In the genomic region with DNA sequence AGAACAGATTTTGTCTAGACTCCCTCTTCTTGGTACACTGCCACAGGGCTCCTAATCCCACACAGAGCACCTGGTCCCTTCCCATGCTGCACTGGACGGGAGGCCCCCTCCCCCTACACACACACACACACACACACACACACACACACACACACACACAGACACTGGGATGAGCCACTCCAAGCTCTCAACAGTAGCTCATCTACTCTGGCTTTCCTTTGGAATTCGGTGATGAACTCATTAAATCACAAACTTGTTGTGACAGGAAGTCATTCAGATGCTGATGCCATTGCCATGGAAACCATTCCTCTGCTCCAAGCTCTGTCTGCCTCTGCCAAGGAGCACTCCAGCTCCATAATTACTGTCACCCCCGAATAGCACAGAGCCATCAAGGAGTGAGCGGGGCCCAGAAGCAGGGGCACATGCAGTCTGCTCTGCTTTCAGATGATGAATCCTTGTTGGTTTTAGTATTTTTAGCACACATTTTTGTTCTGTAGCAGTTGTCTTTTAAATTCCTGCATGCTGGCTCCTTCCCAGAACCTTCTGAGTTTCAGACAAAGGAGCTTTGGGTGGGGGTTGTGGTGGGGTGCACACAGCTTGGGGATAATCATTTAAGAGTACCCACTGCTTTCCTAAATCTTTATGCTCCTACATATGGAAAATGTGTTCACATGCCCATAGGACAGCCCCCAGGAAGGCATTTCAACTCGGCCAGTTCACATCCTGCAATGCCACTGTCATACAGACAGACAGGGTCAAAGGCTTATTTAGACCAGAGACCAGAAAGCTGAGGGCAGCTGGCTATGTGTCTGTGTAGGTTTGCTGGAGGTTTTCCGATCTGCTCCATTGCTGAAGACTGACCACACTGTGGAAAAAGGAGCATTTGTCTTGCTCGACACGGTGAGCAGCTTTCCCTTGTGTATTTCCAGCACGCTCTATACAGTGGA, we compare ENCODE assay signal across 9 mouse cellular contexts. TPM values are rescaled to one million over a fixed set of nuclear protein-coding genes. Genes with fewer than 3 reads are reported as not detected.
A peak's percentile ranks its signal among the peaks of the same experiment; 100 is the strongest.
DNase-seq lines count a peak whose midpoint lies in the region; ATAC-seq and TF ChIP-seq lines count a peak whose summit lies in the region.
"Had no signal": no experiment of that assay in that cellular context is flagged by ENCODE, and none has a peak within 500 bp of the region (broad histone marks: within the 10 kb centered on the region; RNA-seq: fewer than 3 reads in every experiment).

No protein-coding gene starts in this region.

- no peak overlapping the region for H3K9ac ChIP-seq in intestine, embryonic 15.5 days
- no peak overlapping the region for H3K9ac ChIP-seq in intestine, postnatal 0 days (ENCODE audit: low read depth, low read length)
- H3K9ac ChIP-seq in forebrain, embryonic 15.5 days (replicated peaks) = peak overlapping the region; percentile 39
- H3K9ac ChIP-seq in neural tube, embryonic 15.5 days (replicated peaks) = no peak overlapping the region; the same call in 1 of the 2 replicates
- H3K9ac ChIP-seq: liver, embryonic 13.5 days had no signal

- ATAC-seq in intestine, embryonic 15.5 days = peak; percentile 36; the same call in 1 of the 2 replicates
- ATAC-seq in intestine, postnatal 0 days = no peak
- ATAC-seq in forebrain, embryonic 15.5 days (replicated peaks) = peak; percentile 99
- ATAC-seq in neural tube, embryonic 15.5 days (ENCODE audit: low FRiP score) = peak; percentile 91
- no peak for ATAC-seq in erythroid progenitor cell, adult 5-6 weeks (replicated peaks; ENCODE audit: low FRiP score, poor library complexity, severe bottlenecking)

- no peak overlapping the region for H3K4me2 ChIP-seq in intestine, embryonic 15.5 days (replicated peaks)
- no peak overlapping the region for H3K4me2 ChIP-seq in intestine, postnatal 0 days (replicated peaks; ENCODE audit: low read depth)
- H3K4me2 ChIP-seq in forebrain, embryonic 15.5 days (replicated peaks) = peak overlapping the region; percentile 22
- H3K4me2 ChIP-seq in neural tube, embryonic 15.5 days = no peak overlapping the region
- H3K4me2 ChIP-seq: liver, embryonic 13.5 days had no signal

- H3K27ac ChIP-seq in intestine, embryonic 15.5 days = no peak overlapping the region
- no peak overlapping the region for H3K27ac ChIP-seq in intestine, postnatal 0 days (ENCODE audit: low read depth, low read length)
- H3K27ac ChIP-seq in forebrain, embryonic 15.5 days (replicated peaks) = peak overlapping the region; percentile 99
- H3K27ac ChIP-seq in neural tube, embryonic 15.5 days (replicated peaks) = peak overlapping the region; percentile 74
- H3K27ac ChIP-seq: liver, embryonic 13.5 days had no signal

- no peaks in the 10 kb centered on the region for H3K9me3 ChIP-seq in intestine, embryonic 15.5 days
- no peaks in the 10 kb centered on the region for H3K9me3 ChIP-seq in intestine, postnatal 0 days (ENCODE audit: control insufficient read depth)
- no peaks in the 10 kb centered on the region for H3K9me3 ChIP-seq in forebrain, embryonic 15.5 days
- H3K9me3 ChIP-seq in neural tube, embryonic 15.5 days (replicated peaks) = no peaks in the 10 kb centered on the region
- H3K9me3 ChIP-seq: liver, embryonic 13.5 days had no signal

- H3K36me3 ChIP-seq in intestine, embryonic 15.5 days = no peaks in the 10 kb centered on the region
- no peaks in the 10 kb centered on the region; the same call in 1 of the 2 replicates for H3K36me3 ChIP-seq in intestine, postnatal 0 days (ENCODE audit: control insufficient read depth, insufficient read depth)
- no peaks in the 10 kb centered on the region for H3K36me3 ChIP-seq in forebrain, embryonic 15.5 days
- no peaks in the 10 kb centered on the region for H3K36me3 ChIP-seq in neural tube, embryonic 15.5 days
- H3K36me3 ChIP-seq: liver, embryonic 13.5 days had no signal

- H3K4me1 ChIP-seq in intestine, embryonic 15.5 days (replicated peaks) = 0 out of 2 replicates have a peak, but pooled peaks cover 3% of the 10 kb centered on the region
- H3K4me1 ChIP-seq in intestine, postnatal 0 days (replicated peaks; ENCODE audit: control insufficient read depth, insufficient read depth, low read length) = no peaks in the 10 kb centered on the region
- H3K4me1 ChIP-seq in forebrain, embryonic 15.5 days = peaks cover 55% of the 10 kb centered on the region
- peaks cover 40% of the 10 kb centered on the region for H3K4me1 ChIP-seq in neural tube, embryonic 15.5 days

- H3K27me3 ChIP-seq in intestine, embryonic 15.5 days (replicated peaks) = no peaks in the 10 kb centered on the region
- no peaks in the 10 kb centered on the region for H3K27me3 ChIP-seq in intestine, postnatal 0 days (replicated peaks; ENCODE audit: control insufficient read depth, insufficient read depth, low read length)
- no peaks in the 10 kb centered on the region for H3K27me3 ChIP-seq in forebrain, embryonic 15.5 days
- no peaks in the 10 kb centered on the region for H3K27me3 ChIP-seq in neural tube, embryonic 15.5 days (replicated peaks)
- H3K27me3 ChIP-seq: liver, embryonic 13.5 days had no signal

- TF ChIP-seq CTCF in intestine, postnatal 0 days (IDR thresholded peaks at IDR 0.05; ENCODE audit: low read depth) = no peak

- peak; percentile 88 for DNase-seq in left cerebral cortex, adult 11 months (ENCODE audit: low spot score)
- DNase-seq in gastrocnemius, postnatal 10 days = no peak
- DNase-seq in spleen, adult 12 weeks (ENCODE audit: low spot score) = no peak
- DNase-seq: liver, embryonic 13.5 days had no signal

- 45% methylated on average over 9 of the region's 9 CpGs for WGBS in intestine, embryonic 15.5 days
- 58% methylated on average over 9 of the region's 9 CpGs for WGBS in intestine, postnatal 0 days
- 14% methylated on average over 9 of the region's 9 CpGs for WGBS in forebrain, embryonic 15.5 days
- WGBS in neural tube, embryonic 15.5 days = 8% methylated on average over 9 of the region's 9 CpGs

- no peak overlapping the region for H3K4me3 ChIP-seq in intestine, embryonic 15.5 days (replicated peaks)
- no peak overlapping the region for H3K4me3 ChIP-seq in intestine, postnatal 0 days (ENCODE audit: low read depth, low read length)
- no peak overlapping the region for H3K4me3 ChIP-seq in forebrain, embryonic 15.5 days
- H3K4me3 ChIP-seq in neural tube, embryonic 15.5 days (replicated peaks) = no peak overlapping the region
- H3K4me3 ChIP-seq: liver, embryonic 13.5 days had no signal

RNA-seq across cellular contexts. Expression of gene Cdk5r1, which starts 41.9 kb away (rescaled TPM):
- 1.4 and 1.8 TPM in 2 replicates for polyA plus RNA-seq in intestine, embryonic 15.5 days (2015; fragmentation: Nextera tagmentation; extraction: Ambion mirVana)
- polyA plus RNA-seq in intestine, postnatal 0 days (2015; fragmentation: Nextera tagmentation; extraction: Ambion mirVana) = 0.61 and 0.64 TPM in 2 replicates
- 105 and 120 TPM in 2 replicates for polyA plus RNA-seq in forebrain, embryonic 15.5 days (2015; fragmentation: Nextera tagmentation; extraction: Ambion mirVana)
- polyA plus RNA-seq in neural tube, embryonic 15.5 days (2015; fragmentation: Nextera tagmentation; extraction: Ambion mirVana) = 69.6 and 82.7 TPM in 2 replicates
- 2.5 and 5.4 TPM in 2 replicates for total RNA-seq in erythroid progenitor cell, adult 5-6 weeks (2015; ENCODE audit: low replicate concordance)
- total RNA-seq in erythroid progenitor cell, adult 5-6 weeks (2017; ENCODE audit: low replicate concordance) = 2.0 and 2.1 TPM in 2 replicates
- 1 to 10 TPM; 5.5 to 7.2 TPM for total RNA-seq in gastrocnemius, postnatal 10 days (2021)

Comparison
In these comparisons a context has a peak if more than half of its experiments do, and no peak if none do; other contexts are left out.
1. ATAC-seq: peak in intestine, embryonic 15.5 days (single experiment), forebrain, embryonic 15.5 days (single experiment) and neural tube, embryonic 15.5 days (single experiment); none in intestine, postnatal 0 days (single experiment) and erythroid progenitor cell, adult 5-6 weeks (single experiment).
2. H3K27ac ChIP-seq: peak in forebrain, embryonic 15.5 days (single experiment) and neural tube, embryonic 15.5 days (single experiment); none in intestine, embryonic 15.5 days (single experiment) and intestine, postnatal 0 days (single experiment).
3. RNA of gene Cdk5r1, which starts 41.9 kb away (polyA plus RNA-seq): 105 to 120 TPM in forebrain, embryonic 15.5 days and 69.6 to 82.7 TPM in neural tube, embryonic 15.5 days; 1.4 to 1.8 TPM in intestine, embryonic 15.5 days and 0.61 to 0.64 TPM in intestine, postnatal 0 days; every median in the first group is over 10 times any median in the second.